Mouse (Mus musculus) bone marrow macrophage, adult 2 months (primary cell): ENCODE results near the gene Tmem131.

ENCODE experiments used
- CTCF ChIP-seq: IDR thresholded peaks from 2 replicates; pipeline ENCODE4 v1.5.1; 2012; ENCODE audit warnings: low read depth, mild to moderate bottlenecking, low read length, moderate library complexity
- POLR2A ChIP-seq: IDR thresholded peaks from 2 replicates; pipeline ENCODE4 v1.6.1; 2012; ENCODE audit warnings: mild to moderate bottlenecking, low read depth, low read length, borderline replicate concordance

GRCm38 (mm10) chr1:36871238-36871637, 72.2 kb downstream of the Tmem131 start:
- TF ChIP-seq POLR2A (no peak), CTCF (no peak)
